Mouse (Mus musculus) erythroblast, adult 5-6 weeks (primary cell): ENCODE data around the gene H2afy. TPM values are rescaled to one million over a fixed set of nuclear protein-coding genes. Genes with fewer than 3 reads are reported as not detected.

ENCODE experiments used
- ATAC-seq: replicated peaks from 2 replicates; pipeline ENCODE4 v1.8.0; 2016; ENCODE audit warnings: moderate number of reproducible peaks, mild to moderate bottlenecking, moderate TSS enrichment, inconsistent platforms; ENCODE audit not compliant: poor library complexity, low FRiP score, severe bottlenecking
- total RNA-seq, 2 experiments: library from RNA; stranded (forward) in 1 of 2; stranded (reverse) in 1 of 2; fragments of 150-400 nt in 1 of 2; fragments of 200-764, 138-1000 nt in 1 of 2; gene quantifications; 2 replicates each; pipeline versions ENCODE4 v1.2.3 to v1.2.4; 2015 to 2017; ENCODE audit warnings: low replicate concordance in 2 of 2

H2afy gene
- total RNA-seq, 2 experiments from 2014 or later = 67.6 to 88.9 TPM

- ATAC-seq = no peak
These were observed 110.1 kb downstream of the H2afy start for GRCm38 (mm10) chr13:56026026-56026425.

- ATAC-seq = no peak
These were observed 111.1 kb downstream of the H2afy start for GRCm38 (mm10) chr13:56025027-56025410.

- ATAC-seq = no peak
These were observed 111.6 kb downstream of the H2afy start for GRCm38 (mm10) chr13:56024410-56025026.

Other genes with a start within 250 kb of the H2afy start
- gene Tifab, start 42.5 kb upstream of the H2afy start, total RNA-seq (2015; ENCODE audit: low replicate concordance) = 8.4 and 18.3 TPM in 2 replicates
- 10.9 and 16.3 TPM in 2 replicates for gene Tifab, start 42.5 kb upstream of the H2afy start, total RNA-seq (2017; ENCODE audit: low replicate concordance)
- not detected in 2 replicates for gene Neurog1, start 115.8 kb upstream of the H2afy start, total RNA-seq (2015; ENCODE audit: low replicate concordance)
- not detected in 2 replicates for gene Neurog1, start 115.8 kb upstream of the H2afy start, total RNA-seq (2017; ENCODE audit: low replicate concordance)
- 0.84 TPM in 1 of 2 replicates, not detected in the other for gene Cxcl14, start 160.2 kb upstream of the H2afy start, total RNA-seq (2015; ENCODE audit: low replicate concordance)
- 0.42 and 0.51 TPM in 2 replicates for gene Cxcl14, start 160.2 kb upstream of the H2afy start, total RNA-seq (2017; ENCODE audit: low replicate concordance)